In genomic region chr6:117237096-117237495, GRCm38 (mm10) we compare ENCODE assay signal across 22 mouse cellular contexts.
"Had no signal": no experiment of that assay in that cellular context is flagged by ENCODE, and none has a peak within 500 bp of the region (broad histone marks: within the 10 kb centered on the region; RNA-seq: fewer than 3 reads in every experiment).

No protein-coding gene starts in this region.

- H3K9ac ChIP-seq: liver, embryonic 15.5 days; liver, postnatal 0 days; lung, embryonic 15.5 days; midbrain, embryonic 13.5 days; midbrain, embryonic 15.5 days; neural tube, embryonic 13.5 days; neural tube, embryonic 15.5 days; stomach, embryonic 15.5 days had no signal

- H3K27ac ChIP-seq: liver, embryonic 15.5 days; lung, embryonic 15.5 days; macrophage; midbrain, embryonic 13.5 days; midbrain, embryonic 15.5 days; neural tube, embryonic 13.5 days; neural tube, embryonic 15.5 days; stomach, embryonic 15.5 days; stomach, postnatal 0 days had no signal

- H3K4me3 ChIP-seq: liver, embryonic 15.5 days; lung, embryonic 15.5 days; megakaryocyte, embryonic 14.5 days; midbrain, embryonic 13.5 days; midbrain, embryonic 15.5 days; neural tube, embryonic 13.5 days; neural tube, embryonic 15.5 days; stomach, embryonic 15.5 days had no signal

- DNase-seq: liver, postnatal 0 days; lung, adult 2 months; lung, postnatal 14 days; lung, postnatal 36 days; right cerebral cortex, adult 18-20 months; right cerebral cortex, postnatal 25 days; right cerebral cortex, postnatal 4 days; thymus, adult 2 months; thymus, postnatal 25 days; thymus, postnatal 4 days had no signal

- H3K27me3 ChIP-seq: liver, embryonic 15.5 days; lung, embryonic 15.5 days; midbrain, embryonic 13.5 days; midbrain, embryonic 15.5 days; neural tube, embryonic 13.5 days; neural tube, embryonic 15.5 days; stomach, embryonic 15.5 days had no signal

- H3K4me1 ChIP-seq: liver, embryonic 15.5 days; lung, embryonic 15.5 days; midbrain, embryonic 13.5 days; midbrain, embryonic 15.5 days; neural tube, embryonic 13.5 days; neural tube, embryonic 15.5 days; stomach, embryonic 15.5 days had no signal

- ATAC-seq: liver, postnatal 0 days; lung, postnatal 0 days; midbrain, embryonic 13.5 days; midbrain, embryonic 15.5 days had no signal

- H3K36me3 ChIP-seq: liver, embryonic 15.5 days; lung, embryonic 15.5 days; midbrain, embryonic 13.5 days; midbrain, embryonic 15.5 days; neural tube, embryonic 13.5 days; neural tube, embryonic 15.5 days; stomach, embryonic 15.5 days had no signal

- H3K4me2 ChIP-seq: liver, embryonic 15.5 days; lung, embryonic 15.5 days; midbrain, embryonic 11.5 days; midbrain, embryonic 13.5 days; midbrain, embryonic 15.5 days; neural tube, embryonic 13.5 days; neural tube, embryonic 15.5 days; stomach, embryonic 15.5 days had no signal

- H3K9me3 ChIP-seq: liver, embryonic 15.5 days; lung, embryonic 15.5 days; megakaryocyte, embryonic 14.5 days; midbrain, embryonic 13.5 days; midbrain, embryonic 15.5 days; neural tube, embryonic 13.5 days; neural tube, embryonic 15.5 days; stomach, embryonic 15.5 days had no signal
